ENCODE assay signal across 11 mouse cellular contexts in the genomic region with DNA sequence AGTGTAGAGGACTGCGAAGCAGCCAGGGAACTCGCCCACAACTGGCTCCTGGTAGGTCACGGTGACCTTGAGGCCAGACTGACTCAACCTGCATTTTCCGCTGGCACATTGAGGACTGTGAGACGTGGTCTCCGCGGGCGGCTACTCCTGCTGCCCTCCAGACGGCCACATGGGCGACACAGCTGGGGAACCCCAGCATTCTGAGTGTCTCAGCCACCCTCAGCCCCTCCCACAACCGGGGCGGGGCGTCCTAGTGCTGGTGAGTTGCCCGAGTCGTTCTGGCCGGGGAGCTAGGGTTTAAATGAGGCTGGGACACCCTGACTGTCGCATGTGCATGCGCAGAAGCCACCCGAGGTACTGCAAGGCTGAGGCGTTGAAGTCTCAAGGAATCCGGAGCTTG.
A peak's percentile ranks its signal among the peaks of the same experiment; 100 is the strongest.
DNase-seq lines count a peak whose midpoint lies in the region; ATAC-seq lines count a peak whose summit lies in the region.
"Had no signal": no experiment of that assay in that cellular context is flagged by ENCODE, and none has a peak within 500 bp of the region (broad histone marks: within the 10 kb centered on the region; RNA-seq: fewer than 3 reads in every experiment).

No protein-coding gene starts in this region.

- no peaks in the 10 kb centered on the region for H3K36me3 ChIP-seq in hindbrain, embryonic 13.5 days
- H3K36me3 ChIP-seq: embryonic facial prominence, embryonic 13.5 days; neural tube, embryonic 13.5 days had no signal

- DNase-seq in testis, postnatal 10 days (ENCODE audit: low spot score), result peak; percentile 79
- DNase-seq in testis, postnatal 14 days (ENCODE audit: low spot score), result no peak
- DNase-seq in adrenal gland, postnatal 14 days, result peak; percentile 80
- DNase-seq in kidney, adult 8-10 months, result peak; percentile 52 to 56
- peak; percentile 44 for DNase-seq in spleen, postnatal 36 days (ENCODE audit: low spot score in 2 of 2)
- no peak for DNase-seq in cerebellum, postnatal 25 days
- DNase-seq in frontal cortex, postnatal 14 days (ENCODE audit: low spot score in 2 of 2), result no peak

- no peaks in the 10 kb centered on the region for H3K27me3 ChIP-seq in hindbrain, embryonic 13.5 days
- H3K27me3 ChIP-seq: embryonic facial prominence, embryonic 13.5 days; neural tube, embryonic 13.5 days had no signal

- 91% methylated on average over 21 of the region's 21 CpGs for WGBS in hindbrain, embryonic 13.5 days

- no peak overlapping the region for H3K9ac ChIP-seq in hindbrain, embryonic 13.5 days
- H3K9ac ChIP-seq: embryonic facial prominence, embryonic 13.5 days; hindbrain, embryonic 14.5 days; neural tube, embryonic 13.5 days had no signal

- no peak overlapping the region for H3K27ac ChIP-seq in hindbrain, embryonic 13.5 days
- H3K27ac ChIP-seq: embryonic facial prominence, embryonic 13.5 days; hindbrain, embryonic 14.5 days; neural tube, embryonic 13.5 days had no signal

- ATAC-seq in hindbrain, embryonic 13.5 days (ENCODE audit: low FRiP score), result no peak

- no peaks in the 10 kb centered on the region for H3K4me1 ChIP-seq in hindbrain, embryonic 13.5 days (replicated peaks)
- H3K4me1 ChIP-seq: embryonic facial prominence, embryonic 13.5 days; neural tube, embryonic 13.5 days had no signal

- H3K4me2 ChIP-seq in hindbrain, embryonic 13.5 days, result no peak overlapping the region
- H3K4me2 ChIP-seq: embryonic facial prominence, embryonic 13.5 days; hindbrain, embryonic 14.5 days; neural tube, embryonic 13.5 days had no signal

- H3K9me3 ChIP-seq in hindbrain, embryonic 13.5 days, result no peaks in the 10 kb centered on the region
- H3K9me3 ChIP-seq: embryonic facial prominence, embryonic 13.5 days; neural tube, embryonic 13.5 days had no signal

- H3K4me3 ChIP-seq in hindbrain, embryonic 13.5 days, result no peak overlapping the region
- H3K4me3 ChIP-seq: embryonic facial prominence, embryonic 13.5 days; neural tube, embryonic 13.5 days had no signal

Comparison
In these comparisons a context has a peak if more than half of its experiments do, and no peak if none do; other contexts are left out.
1. DNase-seq: peak in testis, postnatal 10 days (single experiment), adrenal gland, postnatal 14 days (single experiment), kidney, adult 8-10 months (2 of 2) and spleen, postnatal 36 days (2 of 2); none in testis, postnatal 14 days (single experiment), cerebellum, postnatal 25 days (0 of 2) and frontal cortex, postnatal 14 days (0 of 2).